In genomic region chr16:3893739-3894138, GRCm38 (mm10) we compare ENCODE assay signal across 23 mouse cellular contexts. TPM values are rescaled to one million over a fixed set of nuclear protein-coding genes. Genes with fewer than 3 reads are reported as not detected.
DNase-seq lines count a peak whose midpoint lies in the region; ATAC-seq and TF ChIP-seq lines count a peak whose summit lies in the region.
"Had no signal": no experiment of that assay in that cellular context is flagged by ENCODE, and none has a peak within 500 bp of the region (broad histone marks: within the 10 kb centered on the region; RNA-seq: fewer than 3 reads in every experiment).

No protein-coding gene starts in this region.

- no peak for DNase-seq in heart, adult 8-10 months (ENCODE audit: low spot score)
- DNase-seq in MN1 (ENCODE audit: low spot score) = peak; percentile 79
- DNase-seq in heart, postnatal 0 days (ENCODE audit: low spot score) = peak; percentile 79
- DNase-seq in left cerebral cortex, postnatal 14 days (ENCODE audit: low spot score in 2 of 2) = no peak
- no peak for DNase-seq in left cerebral cortex, postnatal 25 days (ENCODE audit: low spot score in 2 of 2)
- DNase-seq: adrenal gland, adult 8-10 months; cerebellum, adult 11 months; cerebellum, postnatal 14 days; embryo, embryonic 11 days; kidney, adult 8-10 months; kidney, postnatal 25 days; lung, adult 18-20 months; lung, postnatal 36 days; right cerebral cortex, adult 18-20 months; thymus, postnatal 36 days had no signal

- H3K36me3 ChIP-seq in heart, embryonic 12.5 days = peaks cover 45% of the 10 kb centered on the region
- peaks cover 35% of the 10 kb centered on the region for H3K36me3 ChIP-seq in heart, postnatal 0 days (replicated peaks; ENCODE audit: control insufficient read depth, insufficient read depth, low read length)

- TF ChIP-seq EP300 in heart, postnatal 0 days (IDR thresholded peaks at IDR 0.05; ENCODE audit: low read depth) = no peak

- 0 out of 2 replicates have a peak overlapping the region, but pooled peaks have one; percentile 21 for H3K4me2 ChIP-seq in heart, embryonic 12.5 days
- H3K4me2 ChIP-seq in heart, postnatal 0 days (ENCODE audit: low read depth, low read length) = no peak overlapping the region
- H3K4me2 ChIP-seq: embryonic facial prominence, embryonic 15.5 days; hindbrain, embryonic 14.5 days; midbrain, embryonic 13.5 days; neural tube, embryonic 12.5 days had no signal

- peak; percentile 84 for ATAC-seq in heart, embryonic 12.5 days (ENCODE audit: insufficient number of reproducible peaks, low FRiP score)
- peak; percentile 77 for ATAC-seq in heart, postnatal 0 days (ENCODE audit: insufficient read depth, low read depth)
- ATAC-seq: forebrain, embryonic 16.5 days; midbrain, embryonic 13.5 days had no signal

- no peaks in the 10 kb centered on the region for H3K27me3 ChIP-seq in heart, embryonic 12.5 days (replicated peaks)
- no peaks in the 10 kb centered on the region for H3K27me3 ChIP-seq in heart, postnatal 0 days (ENCODE audit: control insufficient read depth, insufficient read depth, low read length)
- H3K27me3 ChIP-seq: embryonic facial prominence, embryonic 15.5 days; midbrain, embryonic 13.5 days; neural tube, embryonic 12.5 days had no signal

- no peak for TF ChIP-seq POLR2A in bone marrow, adult 2 months (IDR thresholded peaks at IDR 0.05; ENCODE audit: borderline replicate concordance, control insufficient read depth, low read depth, low read length)

- H3K9me3 ChIP-seq in heart, embryonic 12.5 days (replicated peaks) = no peaks in the 10 kb centered on the region
- H3K9me3 ChIP-seq in heart, postnatal 0 days (replicated peaks; ENCODE audit: control insufficient read depth, low read length) = no peaks in the 10 kb centered on the region
- H3K9me3 ChIP-seq: embryonic facial prominence, embryonic 15.5 days; midbrain, embryonic 13.5 days; neural tube, embryonic 12.5 days had no signal

- H3K4me3 ChIP-seq in heart, embryonic 12.5 days = no peak overlapping the region
- H3K4me3 ChIP-seq in bone marrow, adult 2 months (replicated peaks; ENCODE audit: control insufficient read depth, low read depth, low read length) = no peak overlapping the region
- no peak overlapping the region for H3K4me3 ChIP-seq in heart, postnatal 0 days (ENCODE audit: low read depth, low read length)
- H3K4me3 ChIP-seq: embryonic facial prominence, embryonic 15.5 days; midbrain, embryonic 13.5 days; neural tube, embryonic 12.5 days had no signal

- TF ChIP-seq CTCF in bone marrow, adult 2 months (IDR thresholded peaks at IDR 0.05; ENCODE audit: control insufficient read depth, insufficient read depth, low read length) = no peak
- no peak for TF ChIP-seq CTCF in heart, postnatal 0 days (IDR thresholded peaks at IDR 0.05; ENCODE audit: low read depth)

- H3K4me1 ChIP-seq in heart, embryonic 12.5 days (replicated peaks) = peaks cover 17% of the 10 kb centered on the region
- peaks cover 8% of the 10 kb centered on the region; the same call in 1 of the 2 replicates for H3K4me1 ChIP-seq in bone marrow, adult 2 months (ENCODE audit: control insufficient read depth, insufficient read depth, low read length)
- H3K4me1 ChIP-seq in heart, postnatal 0 days (ENCODE audit: control insufficient read depth, insufficient read depth) = peaks cover 13% of the 10 kb centered on the region; the same call in 1 of the 2 replicates
- H3K4me1 ChIP-seq: embryonic facial prominence, embryonic 15.5 days; midbrain, embryonic 13.5 days; neural tube, embryonic 12.5 days had no signal

- intact Hi-C loops in left cerebral cortex, postnatal 14 days (cut with DNase I) = no loop called here
- intact Hi-C loops in left cerebral cortex, postnatal 25 days (cut with DNase I) = no loop called here

- H3K27ac ChIP-seq in heart, embryonic 12.5 days (ENCODE audit: poor library complexity, severe bottlenecking) = peak overlapping the region; percentile 74
- H3K27ac ChIP-seq in bone marrow, adult 2 months (ENCODE audit: control insufficient read depth, insufficient read depth, low read depth, low read length, poor library complexity) = peak overlapping the region; percentile 36
- H3K27ac ChIP-seq in heart, postnatal 0 days (ENCODE audit: low read depth) = peak overlapping the region; percentile 87
- H3K27ac ChIP-seq: embryonic facial prominence, embryonic 15.5 days; hindbrain, embryonic 14.5 days; midbrain, embryonic 13.5 days; neural tube, embryonic 12.5 days had no signal

- WGBS in heart, embryonic 12.5 days = 30% methylated on average over 3 of the region's 3 CpGs
- WGBS in bone marrow, adult 2 months = 44% methylated on average over 3 of the region's 3 CpGs
- 11% methylated on average over 3 of the region's 3 CpGs for WGBS in heart, postnatal 0 days

- H3K9ac ChIP-seq in heart, embryonic 12.5 days = peak overlapping the region; percentile 9; the same call in 1 of the 2 replicates
- H3K9ac ChIP-seq in heart, postnatal 0 days (replicated peaks; ENCODE audit: low read depth, low read length) = no peak overlapping the region
- H3K9ac ChIP-seq: embryonic facial prominence, embryonic 15.5 days; hindbrain, embryonic 14.5 days; midbrain, embryonic 13.5 days; neural tube, embryonic 12.5 days had no signal

RNA-seq across cellular contexts. Expression of gene Gm20695, which starts 9.3 kb away (rescaled TPM):
- 1.5 TPM in 1 of 2 replicates, not detected in the other for polyA plus RNA-seq in heart, embryonic 12.5 days (2016; fragmentation: Nextera tagmentation; extraction: Ambion mirVana)
- 1 to 10 TPM in 1 of 4 experiments, under 1 TPM in 1, not detected in 2; 0.87 to 1.0 TPM for total RNA-seq in heart, adult 8-10 months (2022)
- not detected in 2 replicates for polyA plus RNA-seq in bone marrow, adult 2 months (2011; ENCODE audit: insufficient read depth, insufficient read length, low replicate concordance, missing spikeins)
- not detected in 2 replicates for total RNA-seq in heart, postnatal 0 days (2014; rRNA removed; ENCODE audit: low replicate concordance)
- 0.93 and 1.2 TPM in 2 replicates for polyA plus RNA-seq in heart, postnatal 0 days (2015; fragmentation: Nextera tagmentation; extraction: Ambion mirVana)
- under 1 TPM; 0.44 to 0.55 TPM for total RNA-seq in left cerebral cortex, postnatal 14 days (2021)
- under 1 TPM in 1 of 2 experiments, not detected in 1; 0.41 TPM for total RNA-seq in left cerebral cortex, postnatal 25 days (2021)
- total RNA-seq: left cerebral cortex, adult 18-20 months had no signal

RNA-seq across cellular contexts. Expression of gene Zfp597, which starts 9.4 kb away (rescaled TPM):
- polyA plus RNA-seq in heart, embryonic 12.5 days (2016; fragmentation: Nextera tagmentation; extraction: Ambion mirVana) = 6.5 and 7.8 TPM in 2 replicates
- total RNA-seq in heart, adult 8-10 months (2022) = 10 to 100 TPM; 10.9 to 13.9 (median 12.3) TPM
- polyA plus RNA-seq in bone marrow, adult 2 months (2011; ENCODE audit: insufficient read depth, insufficient read length, low replicate concordance, missing spikeins) = 4.8 and 19.2 TPM in 2 replicates
- 7.4 and 9.2 TPM in 2 replicates for total RNA-seq in heart, postnatal 0 days (2014; rRNA removed; ENCODE audit: low replicate concordance)
- polyA plus RNA-seq in heart, postnatal 0 days (2015; fragmentation: Nextera tagmentation; extraction: Ambion mirVana) = 3.3 and 4.3 TPM in 2 replicates
- total RNA-seq in left cerebral cortex, postnatal 14 days (2021) = 10 to 100 TPM; 25.6 to 31.9 TPM
- total RNA-seq in left cerebral cortex, postnatal 25 days (2021) = 10 to 100 TPM; 23.8 to 24.5 TPM

RNA-seq across cellular contexts. Expression of gene 1700037C18Rik, which starts 14.8 kb away (rescaled TPM):
- 6.5 and 7.9 TPM in 2 replicates for polyA plus RNA-seq in heart, embryonic 12.5 days (2016; fragmentation: Nextera tagmentation; extraction: Ambion mirVana)
- total RNA-seq in heart, adult 8-10 months (2022) = 1 to 10 TPM; 4.0 to 5.7 (median 4.3) TPM
- polyA plus RNA-seq in bone marrow, adult 2 months (2011; ENCODE audit: insufficient read depth, insufficient read length, low replicate concordance, missing spikeins) = 4.3 and 8.0 TPM in 2 replicates
- 3.2 and 4.0 TPM in 2 replicates for total RNA-seq in heart, postnatal 0 days (2014; rRNA removed; ENCODE audit: low replicate concordance)
- polyA plus RNA-seq in heart, postnatal 0 days (2015; fragmentation: Nextera tagmentation; extraction: Ambion mirVana) = 9.2 and 10.0 TPM in 2 replicates
- 1 to 10 TPM; 8.7 to 10.0 TPM for total RNA-seq in left cerebral cortex, postnatal 14 days (2021)
- 10 to 100 TPM in 1 of 2 experiments, 1 to 10 TPM in 1; 4.9 to 11.0 TPM for total RNA-seq in left cerebral cortex, postnatal 25 days (2021)

RNA-seq across cellular contexts. Expression of gene Cluap1, which starts 14.9 kb away (rescaled TPM):
- 13.5 and 16.6 TPM in 2 replicates for polyA plus RNA-seq in heart, embryonic 12.5 days (2016; fragmentation: Nextera tagmentation; extraction: Ambion mirVana)
- 10 to 100 TPM in 2 of 4 experiments, 1 to 10 TPM in 2; 8.5 to 13.1 (median 10.5) TPM for total RNA-seq in heart, adult 8-10 months (2022)
- 5.5 and 12.5 TPM in 2 replicates for polyA plus RNA-seq in bone marrow, adult 2 months (2011; ENCODE audit: insufficient read depth, insufficient read length, low replicate concordance, missing spikeins)
- total RNA-seq in heart, postnatal 0 days (2014; rRNA removed; ENCODE audit: low replicate concordance) = 5.6 and 18.4 TPM in 2 replicates
- 14.9 and 16.2 TPM in 2 replicates for polyA plus RNA-seq in heart, postnatal 0 days (2015; fragmentation: Nextera tagmentation; extraction: Ambion mirVana)
- 10 to 100 TPM; 29.7 TPM for total RNA-seq in left cerebral cortex, postnatal 14 days (2021)
- 10 to 100 TPM; 27.0 to 29.9 TPM for total RNA-seq in left cerebral cortex, postnatal 25 days (2021)

RNA-seq across cellular contexts. Expression of gene Naa60, which starts 21.6 kb away (rescaled TPM):
- polyA plus RNA-seq in heart, embryonic 12.5 days (2016; fragmentation: Nextera tagmentation; extraction: Ambion mirVana) = 36.1 and 41.1 TPM in 2 replicates
- total RNA-seq in heart, adult 8-10 months (2022) = 10 to 100 TPM; 44.4 to 58.4 (median 51.3) TPM
- polyA plus RNA-seq in bone marrow, adult 2 months (2011; ENCODE audit: insufficient read depth, insufficient read length, low replicate concordance, missing spikeins) = 14.0 and 42.4 TPM in 2 replicates
- 23.6 and 24.2 TPM in 2 replicates for total RNA-seq in heart, postnatal 0 days (2014; rRNA removed; ENCODE audit: low replicate concordance)
- 32.2 and 33.0 TPM in 2 replicates for polyA plus RNA-seq in heart, postnatal 0 days (2015; fragmentation: Nextera tagmentation; extraction: Ambion mirVana)
- 100 to 1,000 TPM; 146 to 151 TPM for total RNA-seq in left cerebral cortex, postnatal 14 days (2021)
- 100 to 1,000 TPM; 126 to 140 TPM for total RNA-seq in left cerebral cortex, postnatal 25 days (2021)

Comparison
In these comparisons a context has a peak if more than half of its experiments do, and no peak if none do; other contexts are left out.
1. DNase-seq: peak in MN1 (single experiment) and heart, postnatal 0 days (single experiment); none in heart, adult 8-10 months (single experiment), left cerebral cortex, postnatal 14 days (0 of 2) and left cerebral cortex, postnatal 25 days (0 of 2).
2. H3K27ac ChIP-seq: peak in every context shown above with its lines; median percentile 87 in heart, postnatal 0 days; 74 in heart, embryonic 12.5 days; 36 in bone marrow, adult 2 months.